Mouse (Mus musculus): ENCODE results near the gene Emb. TPM values are rescaled to one million over a fixed set of nuclear protein-coding genes. Genes with fewer than 3 reads are reported as not detected.
A peak's percentile ranks its signal among the peaks of the same experiment; 100 is the strongest.

Emb gene
- total and polyA plus RNA-seq, 2 experiments from 2014 or later = 9.2 to 12.0 TPM

GRCm38 (mm10) chr13:117267963-117268362 lies 59.6 kb downstream of the Emb start:
- DNase-seq (ENCODE audit: low spot score) = no peak
- 97% methylated on average over 14 of the region's 14 CpGs for WGBS
- Histone ChIP-seq H3K4me1 (ENCODE audit: insufficient read depth, low read length) (no peaks in the 10 kb centered on the region), H3K4me3 (ENCODE audit: low read depth, low read length) (no peak overlapping the region), H3K4me2 (ENCODE audit: low read depth, low read length, poor library complexity, severe bottlenecking) (no peak overlapping the region), H3K27ac (ENCODE audit: low read depth, low read length) (no peak overlapping the region), H3K36me3 (ENCODE audit: insufficient read depth, low read length) (peaks cover 4% of the 10 kb centered on the region; the same call in 1 of the 2 replicates), H3K27me3 (ENCODE audit: insufficient read depth, low read length) (no peaks in the 10 kb centered on the region), H3K9me3 (ENCODE audit: low read length) (no peaks in the 10 kb centered on the region), H3K9ac (replicated peaks; ENCODE audit: low read length, poor library complexity, severe bottlenecking) (no peak overlapping the region)
- TF ChIP-seq CTCF (IDR thresholded peaks at IDR 0.05) = no peak
- ATAC-seq (ENCODE audit: low FRiP score) = no peak

GRCm38 (mm10) chr13:117284036-117284435 lies 75.7 kb downstream of the Emb start:
- Histone ChIP-seq H3K27me3 (ENCODE audit: insufficient read depth, low read length) (no peaks in the 10 kb centered on the region), H3K4me2 (ENCODE audit: low read depth, low read length, poor library complexity, severe bottlenecking) (no peak overlapping the region), H3K9me3 (ENCODE audit: low read length) (no peaks in the 10 kb centered on the region), H3K36me3 (ENCODE audit: insufficient read depth, low read length) (no peaks in the 10 kb centered on the region), H3K4me3 (ENCODE audit: low read depth, low read length) (no peak overlapping the region), H3K9ac (replicated peaks; ENCODE audit: low read length, poor library complexity, severe bottlenecking) (no peak overlapping the region), H3K27ac (ENCODE audit: low read depth, low read length) (no peak overlapping the region), H3K4me1 (ENCODE audit: insufficient read depth, low read length) (no peaks in the 10 kb centered on the region)
- DNase-seq (ENCODE audit: low spot score) (no peak), ATAC-seq (ENCODE audit: low FRiP score) (no peak)
- 90% methylated on average over 4 of the region's 4 CpGs for WGBS
- no peak for TF ChIP-seq CTCF (IDR thresholded peaks at IDR 0.05)

- H3K4me2 ChIP-seq (ENCODE audit: low read depth, low read length, poor library complexity, severe bottlenecking) = no peak overlapping the region
- H3K9me3 ChIP-seq (ENCODE audit: low read length) = no peaks in the 10 kb centered on the region
- no peaks in the 10 kb centered on the region for H3K27me3 ChIP-seq (ENCODE audit: insufficient read depth, low read length)
- ATAC-seq (ENCODE audit: low FRiP score) = no peak
- DNase-seq (ENCODE audit: low spot score) = no peak
- H3K27ac ChIP-seq (ENCODE audit: low read depth, low read length) = no peak overlapping the region
- no peak overlapping the region for H3K9ac ChIP-seq (replicated peaks; ENCODE audit: low read length, poor library complexity, severe bottlenecking)
- no peak overlapping the region for H3K4me3 ChIP-seq (ENCODE audit: low read depth, low read length)
- H3K4me1 ChIP-seq (ENCODE audit: insufficient read depth, low read length) = no peaks in the 10 kb centered on the region
- no peaks in the 10 kb centered on the region for H3K36me3 ChIP-seq (ENCODE audit: insufficient read depth, low read length)
- WGBS = 96% methylated on average over 2 of the region's 2 CpGs
- TF ChIP-seq CTCF (IDR thresholded peaks at IDR 0.05) = peak; percentile 25
These were observed 78.6 kb downstream of the Emb start for GRCm38 (mm10) chr13:117286939-117287338.

GRCm38 (mm10) chr13:117287400-117287799 lies 79.1 kb downstream of the Emb start:
- DNase-seq (ENCODE audit: low spot score) (no peak), ATAC-seq (ENCODE audit: low FRiP score) (no peak)
- no peaks in the 10 kb centered on the region for H3K27me3 ChIP-seq (ENCODE audit: insufficient read depth, low read length)
- no peak overlapping the region for H3K4me2 ChIP-seq (ENCODE audit: low read depth, low read length, poor library complexity, severe bottlenecking)
- H3K9me3 ChIP-seq (ENCODE audit: low read length) = no peaks in the 10 kb centered on the region
- no peaks in the 10 kb centered on the region for H3K4me1 ChIP-seq (ENCODE audit: insufficient read depth, low read length)
- no peak overlapping the region for H3K4me3 ChIP-seq (ENCODE audit: low read depth, low read length)
- no peak overlapping the region for H3K27ac ChIP-seq (ENCODE audit: low read depth, low read length)
- no peaks in the 10 kb centered on the region for H3K36me3 ChIP-seq (ENCODE audit: insufficient read depth, low read length)
- TF ChIP-seq CTCF (IDR thresholded peaks at IDR 0.05) = no peak
- no peak overlapping the region for H3K9ac ChIP-seq (replicated peaks; ENCODE audit: low read length, poor library complexity, severe bottlenecking)
- WGBS = 91% methylated on average over 6 of the region's 6 CpGs

- H3K4me3 ChIP-seq (ENCODE audit: low read depth, low read length) = no peak overlapping the region
- ATAC-seq (ENCODE audit: low FRiP score) (peak; percentile 77), DNase-seq (ENCODE audit: low spot score) (peak; percentile 86)
- 34% methylated on average over 17 of the region's 17 CpGs for WGBS
- no peaks in the 10 kb centered on the region for H3K9me3 ChIP-seq (ENCODE audit: low read length)
- H3K36me3 ChIP-seq (ENCODE audit: insufficient read depth, low read length) = no peaks in the 10 kb centered on the region
- H3K27me3 ChIP-seq (ENCODE audit: insufficient read depth, low read length) = no peaks in the 10 kb centered on the region
- H3K9ac ChIP-seq (replicated peaks; ENCODE audit: low read length, poor library complexity, severe bottlenecking) = no peak overlapping the region
- H3K4me2 ChIP-seq (ENCODE audit: low read depth, low read length, poor library complexity, severe bottlenecking) = peak overlapping the region; percentile 30
- H3K27ac ChIP-seq (ENCODE audit: low read depth, low read length) = no peak overlapping the region
- no peaks in the 10 kb centered on the region for H3K4me1 ChIP-seq (ENCODE audit: insufficient read depth, low read length)
- TF ChIP-seq CTCF (IDR thresholded peaks at IDR 0.05) = peak; percentile 89
These were observed 81.3 kb downstream of the Emb start for GRCm38 (mm10) chr13:117289494-117290270.

- no peak overlapping the region for H3K9ac ChIP-seq (replicated peaks; ENCODE audit: low read length, poor library complexity, severe bottlenecking)
- DNase-seq (ENCODE audit: low spot score) (peak; percentile 81), ATAC-seq (ENCODE audit: low FRiP score) (peak; percentile 79)
- H3K4me1 ChIP-seq (ENCODE audit: insufficient read depth, low read length) = no peaks in the 10 kb centered on the region
- no peaks in the 10 kb centered on the region for H3K27me3 ChIP-seq (ENCODE audit: insufficient read depth, low read length)
- WGBS = 27% methylated on average over 24 of the region's 24 CpGs
- H3K4me2 ChIP-seq (ENCODE audit: low read depth, low read length, poor library complexity, severe bottlenecking) = peak overlapping the region; percentile 45
- no peaks in the 10 kb centered on the region for H3K36me3 ChIP-seq (ENCODE audit: insufficient read depth, low read length)
- H3K4me3 ChIP-seq (ENCODE audit: low read depth, low read length) = no peak overlapping the region
- no peaks in the 10 kb centered on the region for H3K9me3 ChIP-seq (ENCODE audit: low read length)
- peak; percentile 98 for TF ChIP-seq CTCF (IDR thresholded peaks at IDR 0.05)
- no peak overlapping the region for H3K27ac ChIP-seq (ENCODE audit: low read depth, low read length)
These were observed 103.3 kb downstream of the Emb start for GRCm38 (mm10) chr13:117311446-117312225.

Other genes starting within 250 kb of the Emb start
- 40.0 and 53.9 TPM in 2 replicates for gene Parp8, start 183.0 kb upstream of the Emb start, total RNA-seq (2014; rRNA removed)
- gene Parp8, start 183.0 kb upstream of the Emb start, polyA plus RNA-seq (2015; fragmentation: Nextera tagmentation; extraction: Ambion mirVana) = 22.3 and 24.5 TPM in 2 replicates
- 0.71 and 0.80 TPM in 2 replicates for gene Gm17509, start 12.5 kb downstream of the Emb start, total RNA-seq (2014; rRNA removed)
- gene Gm17509, start 12.5 kb downstream of the Emb start, polyA plus RNA-seq (2015; fragmentation: Nextera tagmentation; extraction: Ambion mirVana) = 0.10 and 0.16 TPM in 2 replicates

Data from midbrain, postnatal 0 days (tissue).